Mouse (Mus musculus) E14TG2a.4 (cell line): ENCODE results near the gene Tor1aip2.

Experiments
- CTCF ChIP-seq: conservative IDR thresholded peaks from 2 replicates; pipeline ENCODE4 v1.5.1; 2014; ENCODE audit warnings: low read length
- NANOG ChIP-seq: IDR thresholded peaks from 2 replicates; pipeline ENCODE4 v1.6.1; 2014; ENCODE audit warnings: borderline replicate concordance, low read length, mixed read lengths
- POU5F1 ChIP-seq: IDR thresholded peaks from 2 replicates; pipeline ENCODE4 v1.6.1; 2014; ENCODE audit warnings: low read length, borderline replicate concordance

DNA sequence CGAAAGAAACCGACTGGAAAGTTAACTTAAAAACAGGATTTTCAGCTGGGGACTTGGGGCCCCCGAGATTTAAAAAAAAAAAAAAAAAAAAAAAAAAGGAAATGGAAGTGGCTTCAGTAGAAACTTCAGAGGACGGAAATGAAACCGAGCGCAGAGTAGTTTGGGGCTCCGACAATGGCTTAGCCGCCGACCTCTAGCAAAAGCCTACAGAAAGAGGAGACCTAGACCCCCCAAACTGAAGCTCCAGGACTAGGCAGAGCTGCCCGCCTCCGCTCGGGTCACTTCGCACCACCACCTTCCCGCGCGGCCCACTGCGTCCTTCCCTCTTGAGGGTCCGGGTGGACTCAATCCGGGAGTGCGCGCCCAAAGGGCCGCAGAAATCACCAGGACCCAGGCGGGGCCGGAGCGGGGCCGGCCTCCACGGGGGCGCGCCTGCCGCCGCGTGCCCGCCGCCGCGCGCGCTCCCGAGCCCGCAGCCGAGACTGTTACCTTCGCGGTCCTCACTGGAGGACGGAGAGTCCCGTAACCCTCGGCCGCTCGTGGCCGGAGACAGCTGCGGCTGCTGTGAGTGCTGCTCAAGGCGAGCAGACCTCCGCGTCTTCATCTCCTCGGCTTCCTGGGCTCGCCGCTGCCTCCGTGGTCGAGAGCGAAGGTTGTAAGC is at the start of gene Tor1aip2:
- TF ChIP-seq CTCF (no peak), POU5F1 (no peak), NANOG (no peak)
